Mouse (Mus musculus): ENCODE results near the gene Rapgef1.

- TF ChIP-seq MAFK (IDR thresholded peaks at IDR 0.05; ENCODE audit: insufficient replicate concordance, low read length), result no peak
- TF ChIP-seq POLR2A (IDR thresholded peaks at IDR 0.05; ENCODE audit: low read depth, low read length), result no peak
- TF ChIP-seq CTCF (conservative IDR thresholded peaks at IDR 0.05 in 1 of 2, IDR thresholded peaks at IDR 0.05 in 1 of 2; ENCODE audit: low read depth in 2 of 2, low read length in 2 of 2), result no peak
- no peak for TF ChIP-seq KAT2A (IDR thresholded peaks at IDR 0.05; ENCODE audit: insufficient replicate concordance, low read length)
- no peak for TF ChIP-seq TBP (conservative IDR thresholded peaks at IDR 0.05; ENCODE audit: low read depth, low read length)
- TF ChIP-seq IRF4 (IDR thresholded peaks at IDR 0.05; ENCODE audit: low read depth, low read length), result no peak
- no peak for TF ChIP-seq ZNF384 (IDR thresholded peaks at IDR 0.05; ENCODE audit: low read depth, low read length)
These were observed 113.8 kb downstream of the Rapgef1 start for GRCm38 (mm10) chr2:29733348-29733747.

Measured in CH12.LX (cell line).